Mouse (Mus musculus): ENCODE measurements at regions not wholly inside any gene's neighbourhood (a gene's known extent, or its start where the extent isn't known, plus 50 kb on each side); places are given as distances from the start of the nearest gene placed in this dataset.

DNA sequence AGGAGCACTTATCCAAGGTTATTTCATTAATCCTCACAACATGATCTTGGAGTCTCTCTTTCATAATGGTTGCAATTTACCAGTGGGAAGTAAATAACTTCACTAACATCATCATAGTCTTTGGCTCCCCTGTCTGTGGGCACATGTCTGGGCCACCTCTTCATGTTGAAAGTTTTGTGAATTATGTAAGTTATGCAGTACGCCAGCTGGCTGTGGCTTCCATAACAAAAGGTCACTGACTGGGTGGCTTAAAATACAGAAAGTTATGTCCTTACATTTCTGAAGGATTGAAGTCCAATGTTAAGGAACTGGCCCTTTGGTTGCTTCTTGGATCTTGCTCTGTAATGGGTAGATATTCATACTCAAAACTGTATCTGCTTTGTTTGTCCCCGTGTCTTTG lies 339.4 kb upstream of the Marcks start:
- WGBS: 95% methylated on average over 2 of the region's 2 CpGs
- Histone ChIP-seq H3K4me1 (replicated peaks; ENCODE audit: control insufficient read depth, insufficient read depth, low read length) (no peaks in the 10 kb centered on the region), H3K36me3 (ENCODE audit: control insufficient read depth, insufficient read depth, low read length) (no peaks in the 10 kb centered on the region), H3K27me3 (ENCODE audit: control insufficient read depth, insufficient read depth, low read length) (no peaks in the 10 kb centered on the region), H3K4me3 (ENCODE audit: control insufficient read depth, insufficient read depth, low read length) (no peak overlapping the region), H3K27ac (ENCODE audit: control insufficient read depth, insufficient read depth, low read length) (no peak overlapping the region)
- TF ChIP-seq POLR2A (IDR thresholded peaks at IDR 0.05; ENCODE audit: control insufficient read depth, extremely low read depth, insufficient read depth, low read length, poor library complexity) (no peak), CTCF (IDR thresholded peaks at IDR 0.05; ENCODE audit: borderline replicate concordance, control insufficient read depth, extremely low read depth, insufficient read depth, low read length, poor library complexity) (no peak)
- DNase-seq: no peak

DNA sequence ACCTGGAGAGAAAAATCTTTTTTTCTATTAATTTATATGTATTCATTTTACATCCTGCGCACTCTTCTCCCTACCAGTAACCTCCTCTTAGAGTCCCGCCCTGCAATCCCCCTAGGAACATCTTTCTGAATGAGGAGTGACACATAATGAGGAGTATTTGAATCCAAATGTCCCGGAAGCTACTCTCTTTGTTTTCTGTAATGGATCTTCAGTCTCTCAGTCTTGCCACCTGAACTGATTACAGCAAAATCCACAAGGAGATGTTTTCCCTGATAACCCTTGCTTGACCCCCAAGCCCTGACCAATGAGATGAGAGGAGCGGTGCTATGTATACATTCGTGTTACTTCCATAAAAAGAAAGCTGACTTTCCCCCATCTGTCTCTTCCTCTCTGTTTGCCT lies 334.4 kb upstream of the Marcks start:
- no peaks in the 10 kb centered on the region for H3K36me3 ChIP-seq (ENCODE audit: control insufficient read depth, insufficient read depth, low read length)
- H3K4me3 ChIP-seq (ENCODE audit: control insufficient read depth, insufficient read depth, low read length): no peak overlapping the region
- H3K4me1 ChIP-seq (replicated peaks; ENCODE audit: control insufficient read depth, insufficient read depth, low read length): no peaks in the 10 kb centered on the region
- 95% methylated on average over 5 of the region's 5 CpGs for WGBS
- no peaks in the 10 kb centered on the region for H3K27me3 ChIP-seq (ENCODE audit: control insufficient read depth, insufficient read depth, low read length)
- DNase-seq: no peak
- no peak for TF ChIP-seq POLR2A (IDR thresholded peaks at IDR 0.05; ENCODE audit: control insufficient read depth, extremely low read depth, insufficient read depth, low read length, poor library complexity)
- no peak for TF ChIP-seq CTCF (IDR thresholded peaks at IDR 0.05; ENCODE audit: borderline replicate concordance, control insufficient read depth, extremely low read depth, insufficient read depth, low read length, poor library complexity)
- H3K27ac ChIP-seq (ENCODE audit: control insufficient read depth, insufficient read depth, low read length): no peak overlapping the region

DNA sequence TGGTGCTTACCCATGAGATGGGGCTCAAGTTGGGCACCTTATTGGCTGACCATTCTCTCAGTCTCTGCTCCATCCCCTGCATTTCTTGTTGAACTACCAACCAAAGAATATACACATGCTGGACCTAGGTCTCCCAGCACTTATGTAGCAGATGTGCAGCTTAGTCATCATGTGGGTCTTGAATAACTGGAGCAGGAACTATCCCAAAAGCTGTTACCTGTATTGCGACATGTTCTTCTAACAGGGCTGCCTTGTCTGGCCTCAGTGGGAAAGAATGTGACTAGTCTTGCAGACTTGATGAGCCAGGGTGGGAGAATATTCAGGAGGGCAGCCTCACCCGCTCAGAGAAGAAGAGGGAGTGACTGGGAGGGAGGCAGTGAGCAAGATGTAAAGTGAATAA lies 318.7 kb upstream of the Marcks start:
- no peaks in the 10 kb centered on the region for H3K4me1 ChIP-seq (replicated peaks; ENCODE audit: control insufficient read depth, insufficient read depth, low read length)
- TF ChIP-seq CTCF (IDR thresholded peaks at IDR 0.05; ENCODE audit: borderline replicate concordance, control insufficient read depth, extremely low read depth, insufficient read depth, low read length, poor library complexity) (no peak), POLR2A (IDR thresholded peaks at IDR 0.05; ENCODE audit: control insufficient read depth, extremely low read depth, insufficient read depth, low read length, poor library complexity) (no peak)
- no peaks in the 10 kb centered on the region for H3K27me3 ChIP-seq (ENCODE audit: control insufficient read depth, insufficient read depth, low read length)
- H3K36me3 ChIP-seq (ENCODE audit: control insufficient read depth, insufficient read depth, low read length): no peaks in the 10 kb centered on the region
- H3K4me3 ChIP-seq (ENCODE audit: control insufficient read depth, insufficient read depth, low read length): no peak overlapping the region
- H3K27ac ChIP-seq (ENCODE audit: control insufficient read depth, insufficient read depth, low read length): no peak overlapping the region
- WGBS: 100% methylated on average over 2 of the region's 2 CpGs
- no peak for DNase-seq

DNA sequence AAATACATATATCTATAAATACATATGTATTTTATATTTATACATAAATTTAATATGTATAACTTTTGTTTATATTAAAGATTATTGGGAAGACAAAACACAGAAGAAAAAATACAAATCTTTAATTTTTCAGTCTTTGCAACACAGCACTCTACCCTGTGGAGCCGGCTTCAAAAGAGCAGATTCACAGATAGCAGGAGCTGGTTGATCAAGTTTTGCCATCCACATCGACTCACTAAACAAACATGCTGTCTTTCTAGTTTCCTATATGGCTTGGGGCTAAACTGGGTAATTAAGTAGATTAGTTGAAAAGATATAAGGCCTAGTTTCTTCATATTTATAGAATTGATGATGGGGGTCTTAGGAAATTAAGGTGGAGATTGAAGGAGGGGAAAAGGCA lies 311.2 kb upstream of the Marcks start:
- TF ChIP-seq POLR2A (IDR thresholded peaks at IDR 0.05; ENCODE audit: control insufficient read depth, extremely low read depth, insufficient read depth, low read length, poor library complexity) (no peak), CTCF (IDR thresholded peaks at IDR 0.05; ENCODE audit: borderline replicate concordance, control insufficient read depth, extremely low read depth, insufficient read depth, low read length, poor library complexity) (no peak)
- no peaks in the 10 kb centered on the region for H3K27me3 ChIP-seq (ENCODE audit: control insufficient read depth, insufficient read depth, low read length)
- no peak overlapping the region for H3K27ac ChIP-seq (ENCODE audit: control insufficient read depth, insufficient read depth, low read length)
- DNase-seq: no peak
- H3K36me3 ChIP-seq (ENCODE audit: control insufficient read depth, insufficient read depth, low read length): no peaks in the 10 kb centered on the region
- H3K4me3 ChIP-seq (ENCODE audit: control insufficient read depth, insufficient read depth, low read length): no peak overlapping the region
- 95% methylated on average over 2 of the region's 2 CpGs for WGBS
- no peaks in the 10 kb centered on the region for H3K4me1 ChIP-seq (replicated peaks; ENCODE audit: control insufficient read depth, insufficient read depth, low read length)

DNA sequence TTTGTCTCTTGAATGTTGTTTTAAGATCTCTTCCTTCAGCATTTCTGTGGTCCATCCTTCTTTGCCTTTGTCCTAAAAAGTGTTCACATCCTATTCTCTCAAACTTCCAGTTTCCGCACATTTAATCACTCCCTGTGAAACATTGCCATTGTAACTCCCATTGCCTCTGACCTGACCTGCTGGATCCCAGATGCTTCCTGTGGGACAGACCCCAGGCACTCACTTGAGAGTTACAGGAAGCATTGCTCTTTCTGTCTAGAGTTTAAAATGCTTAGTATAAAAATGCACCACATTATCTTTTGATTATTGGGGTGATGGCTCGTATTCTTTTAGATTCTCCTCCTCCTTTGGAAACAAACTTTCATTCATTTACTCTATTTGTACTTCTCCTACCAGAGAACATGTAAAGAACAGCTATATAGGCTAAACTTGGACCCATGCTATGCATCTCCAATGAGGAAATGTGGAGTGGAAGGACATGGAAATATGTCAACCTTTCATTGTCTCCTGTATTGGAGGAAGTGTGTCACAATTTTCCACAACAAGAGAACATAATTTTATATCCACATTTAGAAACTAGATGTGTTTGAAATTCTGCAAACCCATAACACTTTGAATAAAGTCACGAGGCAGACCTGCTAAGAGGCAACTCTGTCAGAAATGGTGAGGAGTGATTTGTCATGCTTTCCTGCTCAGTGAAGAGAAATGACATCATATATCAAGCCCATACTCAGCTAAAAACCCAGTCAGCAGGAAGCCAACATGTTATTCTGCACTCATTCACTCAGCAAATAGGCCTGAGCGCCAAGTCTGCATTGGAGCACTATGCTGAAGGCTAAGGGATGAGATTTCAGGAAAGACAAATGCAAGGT lies 308.8 kb upstream of the Marcks start:
- WGBS: 96% methylated on average over 4 of the region's 4 CpGs
- H3K27ac ChIP-seq (ENCODE audit: control insufficient read depth, insufficient read depth, low read length): no peak overlapping the region
- no peak for DNase-seq
- TF ChIP-seq CTCF (IDR thresholded peaks at IDR 0.05; ENCODE audit: borderline replicate concordance, control insufficient read depth, extremely low read depth, insufficient read depth, low read length, poor library complexity) (no peak), POLR2A (IDR thresholded peaks at IDR 0.05; ENCODE audit: control insufficient read depth, extremely low read depth, insufficient read depth, low read length, poor library complexity) (no peak)
- no peaks in the 10 kb centered on the region for H3K4me1 ChIP-seq (replicated peaks; ENCODE audit: control insufficient read depth, insufficient read depth, low read length)
- no peak overlapping the region for H3K4me3 ChIP-seq (ENCODE audit: control insufficient read depth, insufficient read depth, low read length)
- H3K27me3 ChIP-seq (ENCODE audit: control insufficient read depth, insufficient read depth, low read length): no peaks in the 10 kb centered on the region
- H3K36me3 ChIP-seq (ENCODE audit: control insufficient read depth, insufficient read depth, low read length): no peaks in the 10 kb centered on the region

DNA sequence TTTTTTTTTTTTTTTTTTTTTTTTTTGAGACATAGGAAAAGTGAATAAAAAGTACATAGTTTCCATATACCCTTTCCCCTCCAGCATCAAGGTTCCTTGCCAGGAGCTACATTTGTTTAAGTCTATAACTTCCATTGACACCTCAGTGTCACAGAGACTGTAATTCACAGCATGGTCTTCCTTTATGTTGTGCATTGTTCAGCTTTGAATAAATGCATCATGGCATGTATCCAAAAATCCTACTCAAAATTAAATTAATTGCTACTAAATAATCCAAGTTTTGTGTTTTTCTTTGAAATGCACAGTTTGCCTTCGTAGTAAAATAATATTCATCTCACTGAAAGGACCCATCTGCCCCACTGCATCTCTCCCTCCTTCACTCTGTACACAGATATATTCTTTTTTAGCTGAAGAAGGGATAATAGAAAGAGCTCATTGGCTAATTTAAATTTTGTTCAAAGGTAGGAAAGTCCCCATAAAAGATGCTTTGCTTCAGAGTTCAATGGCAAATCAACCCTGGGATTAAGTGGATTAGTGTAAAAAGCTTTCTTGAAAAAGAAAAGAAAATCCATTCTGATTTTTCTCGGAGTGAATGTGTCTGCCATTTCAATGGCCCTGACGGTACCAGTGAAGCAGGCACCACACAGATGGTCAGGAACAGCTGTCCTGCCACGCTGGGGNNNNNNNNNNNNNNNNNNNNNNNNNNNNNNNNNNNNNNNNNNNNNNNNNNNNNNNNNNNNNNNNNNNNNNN lies 301.3 kb upstream of the Marcks start:
- Histone ChIP-seq H3K27ac (ENCODE audit: control insufficient read depth, insufficient read depth, low read length) (no peak overlapping the region), H3K27me3 (ENCODE audit: control insufficient read depth, insufficient read depth, low read length) (no peaks in the 10 kb centered on the region), H3K4me1 (replicated peaks; ENCODE audit: control insufficient read depth, insufficient read depth, low read length) (no peaks in the 10 kb centered on the region), H3K36me3 (ENCODE audit: control insufficient read depth, insufficient read depth, low read length) (no peaks in the 10 kb centered on the region), H3K4me3 (ENCODE audit: control insufficient read depth, insufficient read depth, low read length) (no peak overlapping the region)
- DNase-seq: no peak
- WGBS: 98% methylated on average over 4 of the region's 4 CpGs
- TF ChIP-seq CTCF (IDR thresholded peaks at IDR 0.05; ENCODE audit: borderline replicate concordance, control insufficient read depth, extremely low read depth, insufficient read depth, low read length, poor library complexity): no peak
- TF ChIP-seq POLR2A (IDR thresholded peaks at IDR 0.05; ENCODE audit: control insufficient read depth, extremely low read depth, insufficient read depth, low read length, poor library complexity): no peak

All from thymus, adult 2 months (tissue).